Mouse (Mus musculus) CH12.LX (cell line): ENCODE measurements around the gene Larp4b. TPM values are rescaled to one million over a fixed set of nuclear protein-coding genes. Genes with fewer than 3 reads are reported as not detected.

ENCODE experiments used
- DNase-seq: peaks from one replicate; pipeline ENCODE4 v3.0.0-alpha.2; 2013; ENCODE audit errors: extremely low read depth
- H3K27ac ChIP-seq: 2 replicates; pipeline ENCODE4 v1.5.1; 2012; ENCODE audit warnings: low read depth, mild to moderate bottlenecking, control low read depth, moderate library complexity; ENCODE audit not compliant: insufficient read depth
- H3K27me3 ChIP-seq: replicated peaks from 2 replicates; pipeline ENCODE3; 2012; ENCODE audit warnings: inconsistent platforms
- H3K36me3 ChIP-seq, 2 experiments: replicated peaks in 1 of 2; 2 replicates each; pipeline versions ENCODE3 to v1.6.1; 2012; ENCODE audit warnings: inconsistent platforms in 1 of 2, low read length in 1 of 2, mild to moderate bottlenecking in 1 of 2, mixed read lengths in 1 of 2, moderate library complexity in 1 of 2; ENCODE audit not compliant: control insufficient read depth in 1 of 2, insufficient read depth in 1 of 2
- H3K4me1 ChIP-seq, 2 experiments: 2 replicates each; pipeline ENCODE4 v1.6.1; 2012; ENCODE audit warnings: inconsistent platforms in 1 of 2, moderate library complexity in 1 of 2; ENCODE audit not compliant: insufficient read depth in 2 of 2, control insufficient read depth in 1 of 2
- H3K4me2 ChIP-seq: 2 replicates; pipeline ENCODE4 v1.6.1; 2012; ENCODE audit warnings: low read depth, mild to moderate bottlenecking, control low read depth; ENCODE audit not compliant: poor library complexity, insufficient read depth, severe bottlenecking
- H3K4me3 ChIP-seq, 3 experiments: fragments of 150-350 bp in 1 of 3; sonication (generic) in 1 of 3; replicated peaks in 1 of 3; 2 replicates each; pipeline versions ENCODE3 to v1.5.1; 2011 to 2012; ENCODE audit warnings: low read depth in 2 of 3, low read length in 2 of 3, mild to moderate bottlenecking in 2 of 3, moderate library complexity in 2 of 3, control low read depth in 1 of 3, improper control_type of control experiment in 1 of 3, inconsistent platforms in 1 of 3, mixed read lengths in 1 of 3; ENCODE audit not compliant: poor library complexity in 1 of 3
- H3K79me2 ChIP-seq: replicated peaks from 2 replicates; pipeline ENCODE4 v1.6.1; 2012; ENCODE audit warnings: mild to moderate bottlenecking, moderate library complexity; ENCODE audit not compliant: control insufficient read depth, poor library complexity, insufficient read depth, severe bottlenecking; ENCODE audit errors: extremely low read depth
- H3K9ac ChIP-seq: 2 replicates; pipeline ENCODE4 v1.6.1; 2012; ENCODE audit warnings: low read depth, mild to moderate bottlenecking, control low read depth, moderate library complexity; ENCODE audit not compliant: insufficient read depth
- H3K9me3 ChIP-seq: replicated peaks from 2 replicates; pipeline ENCODE3; 2012; ENCODE audit warnings: low read length, inconsistent platforms, mixed read lengths
- BHLHE40 ChIP-seq: IDR thresholded peaks from 2 replicates; pipeline ENCODE4 v1.6.1; 2011; ENCODE audit warnings: mild to moderate bottlenecking, low read depth, low read length, improper control_type of control experiment
- CHD1 ChIP-seq: IDR thresholded peaks from 2 replicates; pipeline ENCODE4 v1.6.1; 2012; ENCODE audit warnings: low read depth, low read length, improper control_type of control experiment, inconsistent platforms
- CHD2 ChIP-seq: IDR thresholded peaks from 2 replicates; pipeline ENCODE4 v1.6.1; 2011; ENCODE audit warnings: low read length, improper control_type of control experiment
- CTCF ChIP-seq, 2 experiments: IDR thresholded peaks in 1 of 2; conservative IDR thresholded peaks in 1 of 2; 2 replicates each; pipeline ENCODE4 v1.5.1; 2011 to 2012; ENCODE audit warnings: low read depth in 2 of 2, low read length in 2 of 2, improper control_type of control experiment in 1 of 2, inconsistent platforms in 1 of 2, mild to moderate bottlenecking in 1 of 2, moderate library complexity in 1 of 2
- E2F4 ChIP-seq: IDR thresholded peaks from 2 replicates; pipeline ENCODE4 v1.6.1; 2011; ENCODE audit warnings: low read depth, low read length, improper control_type of control experiment; ENCODE audit not compliant: insufficient replicate concordance
- ELF1 ChIP-seq: IDR thresholded peaks from 2 replicates; pipeline ENCODE4 v1.6.1; 2014; ENCODE audit warnings: low read depth, mild to moderate bottlenecking, inconsistent platforms, low read length, improper control_type of control experiment
- EP300 ChIP-seq: IDR thresholded peaks from 2 replicates; pipeline ENCODE4 v1.6.1; 2011; ENCODE audit warnings: low read length, improper control_type of control experiment
- ETS1 ChIP-seq: conservative IDR thresholded peaks from 2 replicates; pipeline ENCODE4 v1.6.1; 2012; ENCODE audit warnings: low read depth, mild to moderate bottlenecking, inconsistent platforms, low read length, improper control_type of control experiment, moderate library complexity
- HCFC1 ChIP-seq: IDR thresholded peaks from 2 replicates; pipeline ENCODE4 v1.6.1; 2012; ENCODE audit warnings: low read depth, mild to moderate bottlenecking, inconsistent platforms, low read length, improper control_type of control experiment
- IRF4 ChIP-seq: IDR thresholded peaks from 2 replicates; pipeline ENCODE4 v1.6.1; 2014; ENCODE audit warnings: low read depth, mild to moderate bottlenecking, inconsistent platforms, low read length, improper control_type of control experiment
- KAT2A ChIP-seq: IDR thresholded peaks from 2 replicates; pipeline ENCODE4 v1.6.1; 2012; ENCODE audit warnings: low read length, improper control_type of control experiment, inconsistent platforms; ENCODE audit not compliant: insufficient replicate concordance
- MAFK ChIP-seq: IDR thresholded peaks from 2 replicates; pipeline ENCODE4 v1.6.1; 2011; ENCODE audit warnings: low read length, improper control_type of control experiment; ENCODE audit not compliant: insufficient replicate concordance
- MAX ChIP-seq: IDR thresholded peaks from 2 replicates; pipeline ENCODE4 v1.6.1; 2011; ENCODE audit warnings: low read length, improper control_type of control experiment
- MEF2A ChIP-seq: IDR thresholded peaks from 2 replicates; pipeline ENCODE4 v1.6.1; 2014; ENCODE audit warnings: low read depth, mild to moderate bottlenecking, inconsistent platforms, low read length, improper control_type of control experiment, borderline replicate concordance
- MXI1 ChIP-seq: IDR thresholded peaks from 2 replicates; pipeline ENCODE4 v1.6.1; 2011; ENCODE audit warnings: mild to moderate bottlenecking, low read depth, low read length, improper control_type of control experiment
- MYC ChIP-seq: IDR thresholded peaks from 2 replicates; pipeline ENCODE4 v1.6.1; 2011; ENCODE audit warnings: low read depth, mild to moderate bottlenecking, improper control_type of control experiment, low read length
- NELFE ChIP-seq: IDR thresholded peaks from 2 replicates; pipeline ENCODE4 v1.6.1; 2011; ENCODE audit warnings: low read depth, low read length, improper control_type of control experiment
- NRF1 ChIP-seq: IDR thresholded peaks from 2 replicates; pipeline ENCODE4 v1.6.1; 2014; ENCODE audit warnings: low read depth, mild to moderate bottlenecking, inconsistent platforms, low read length, improper control_type of control experiment, moderate library complexity
- PAX5 ChIP-seq: IDR thresholded peaks from 2 replicates; pipeline ENCODE4 v1.6.1; 2012; ENCODE audit warnings: low read length, inconsistent platforms, mixed read lengths
- POLR2AphosphoS2 ChIP-seq: IDR thresholded peaks from 2 replicates; pipeline ENCODE4 v1.6.1; 2011; ENCODE audit warnings: low read depth, low read length, improper control_type of control experiment
- RAD21 ChIP-seq: IDR thresholded peaks from 2 replicates; pipeline ENCODE4 v1.6.1; 2011; ENCODE audit warnings: low read depth, mild to moderate bottlenecking, low read length, improper control_type of control experiment, moderate library complexity
- SIN3A ChIP-seq: IDR thresholded peaks from 2 replicates; pipeline ENCODE4 v1.6.1; 2012; ENCODE audit warnings: low read length, improper control_type of control experiment, inconsistent platforms
- SMC3 ChIP-seq: IDR thresholded peaks from 2 replicates; pipeline ENCODE4 v1.6.1; 2011; ENCODE audit warnings: low read depth, low read length, improper control_type of control experiment
- TBP ChIP-seq: conservative IDR thresholded peaks from 2 replicates; pipeline ENCODE4 v1.6.1; 2011; ENCODE audit warnings: low read depth, low read length, improper control_type of control experiment
- TCF12 ChIP-seq: IDR thresholded peaks from 2 replicates; pipeline ENCODE4 v1.6.1; 2014; ENCODE audit warnings: low read depth, mild to moderate bottlenecking, inconsistent platforms, low read length, improper control_type of control experiment
- USF1 ChIP-seq: IDR thresholded peaks from 2 replicates; pipeline ENCODE4 v1.6.1; 2014; ENCODE audit warnings: low read depth, mild to moderate bottlenecking, inconsistent platforms, low read length, improper control_type of control experiment
- USF2 ChIP-seq: conservative IDR thresholded peaks from 2 replicates; pipeline ENCODE4 v1.6.1; 2011; ENCODE audit warnings: low read depth, low read length, improper control_type of control experiment
- ZC3H11A ChIP-seq: IDR thresholded peaks from 2 replicates; pipeline ENCODE4 v1.6.1; 2012; ENCODE audit warnings: low read depth, mild to moderate bottlenecking, inconsistent platforms, low read length, improper control_type of control experiment
- ZKSCAN1 ChIP-seq: IDR thresholded peaks from 2 replicates; pipeline ENCODE4 v1.6.1; 2012; ENCODE audit warnings: low read depth, inconsistent platforms, low read length, improper control_type of control experiment, borderline replicate concordance
- ZMIZ1 ChIP-seq: IDR thresholded peaks from 2 replicates; pipeline ENCODE4 v1.6.1; 2012; ENCODE audit warnings: low read depth, mild to moderate bottlenecking, inconsistent platforms, low read length, improper control_type of control experiment
- ZNF384 ChIP-seq: IDR thresholded peaks from 2 replicates; pipeline ENCODE4 v1.6.1; 2012; ENCODE audit warnings: low read depth, low read length, improper control_type of control experiment, inconsistent platforms
- dilution Hi-C: fragments of 300-500 bp; cut with MboI; formaldehyde crosslinking; loops from 2 replicates; pipeline ENCODE4 v1.14.3; 2020; ENCODE audit warnings: low sequenced_read_pairs; ENCODE audit not compliant: extremely low pct_unique_long_range_greater_than_20kb, extremely low pct_ligation_motif_present
- in situ Hi-C: fragments of 300-500 bp; cut with MboI; formaldehyde crosslinking; loops from 3 replicates; pipeline ENCODE4 v1.14.3; 2019; ENCODE audit warnings: low sequenced_read_pairs, low pct_ligation_motif_present, low pct_unique_long_range_greater_than_20kb, mixed read lengths
- polyA plus RNA-seq: library from polyadenylated mRNA; unstranded; fragments of >175 nt; gene quantifications from 2 replicates; pipeline ENCODE4 v1.2.1, GENCODE M21; 2012; ENCODE audit warnings: low read depth; ENCODE audit not compliant: insufficient read length
- total RNA-seq, 2 experiments: library from RNA; depleted of rRNA; stranded (reverse); fragments of 300-350 nt in 1 of 2; fragments of >200 nt in 1 of 2; gene quantifications; 2 replicates each; pipeline ENCODE4 v1.2.3; 2012 to 2014

Larp4b gene
- total and polyA plus RNA-seq, 3 experiments: 57.9 to 63.3 (median 58.3) TPM

GRCm38 (mm10) chr13:9139466-9139991 is 45.8 kb downstream of the Larp4b start (continued):
- no peak for TF ChIP-seq CHD1
- peak; percentile 80 for TF ChIP-seq IRF4
- no peak for TF ChIP-seq MAFK
- no peak for TF ChIP-seq POLR2AphosphoS2
- 0 out of 2 replicates have a peak, but pooled peaks have one; percentile 26 for TF ChIP-seq ZNF384
- peak; percentile 56 for TF ChIP-seq BHLHE40
- no peak for TF ChIP-seq CHD2
- TF ChIP-seq SIN3A: peak; percentile 81
- no peak for TF ChIP-seq TBP
- TF ChIP-seq RAD21: no peak
- peak; percentile 30 for TF ChIP-seq TCF12
- TF ChIP-seq ELF1: no peak; the same call in 1 of the 2 replicates
- TF ChIP-seq MEF2A: no peak
- no peak for TF ChIP-seq MAX
- TF ChIP-seq ZC3H11A: no peak
- TF ChIP-seq MYC: peak; percentile 36; the same call in 1 of the 2 replicates
- no peak for TF ChIP-seq HCFC1
- TF ChIP-seq KAT2A: no peak
- TF ChIP-seq NELFE: no peak
- TF ChIP-seq USF2: no peak
- TF ChIP-seq, all 38 proteins: peak for 9

- in situ Hi-C loops: no loop called here
- Histone ChIP-seq H3K27me3 (no peaks in the 10 kb centered on the region), H3K4me3 (no peak overlapping the region), H3K4me1 (peaks cover 20 to 49% of the 10 kb centered on the region in 2 experiments), H3K36me3 (peaks cover 48 to 83% of the 10 kb centered on the region in 2 experiments), H3K79me2 (peaks cover 11% of the 10 kb centered on the region), H3K9ac (no peak overlapping the region), H3K4me2 (no peak overlapping the region), H3K9me3 (no peaks in the 10 kb centered on the region), H3K27ac (no peak overlapping the region)
- DNase-seq: no peak
- dilution Hi-C loops: no loop called here
- TF ChIP-seq ELF1: no peak
- no peak for TF ChIP-seq MXI1
- no peak for TF ChIP-seq E2F4
- TF ChIP-seq CHD2: no peak
- no peak for TF ChIP-seq ZMIZ1
- TF ChIP-seq PAX5: no peak
- no peak for TF ChIP-seq NRF1
- TF ChIP-seq ZKSCAN1: no peak
- no peak for TF ChIP-seq TCF12
- TF ChIP-seq KAT2A: no peak
- TF ChIP-seq CTCF (conservative IDR thresholded peaks at IDR 0.05 in 1 of 2, IDR thresholded peaks at IDR 0.05 in 1 of 2; ENCODE audit: low read depth in 2 of 2, low read length in 2 of 2): no peak
- no peak for TF ChIP-seq SMC3
- TF ChIP-seq USF2: no peak
- no peak for TF ChIP-seq USF1
- TF ChIP-seq ETS1: no peak
- no peak for TF ChIP-seq MEF2A
- no peak for TF ChIP-seq EP300
Measured at GRCm38 (mm10) chr13:9140204-9140603, 46.5 kb downstream of the Larp4b start.
